Mouse (Mus musculus) lung, adult 2 months (tissue): Measurements from ENCODE around the gene Hamp. TPM values are rescaled to one million over a fixed set of nuclear protein-coding genes. Genes with fewer than 3 reads are reported as not detected.

Experiments
- DNase-seq: peaks from one replicate; pipeline ENCODE4 v3.0.0; 2022
- H3K4me1 ChIP-seq: fragments of 200-500 bp; 2 replicates; pipeline ENCODE4 v1.6.1; 2011; ENCODE audit warnings: low read length; ENCODE audit not compliant: control insufficient read depth, insufficient read depth
- H3K4me3 ChIP-seq: fragments of 200-500 bp; replicated peaks from 2 replicates; pipeline ENCODE3; 2011; ENCODE audit warnings: low read depth, mild to moderate bottlenecking, control low read depth, low read length; ENCODE audit errors: extremely low read depth
- CTCF ChIP-seq: fragments of 200-500 bp; IDR thresholded peaks from 2 replicates; pipeline ENCODE4 v1.5.1; 2011; ENCODE audit warnings: mild to moderate bottlenecking, low read length, control low read depth; ENCODE audit not compliant: insufficient read depth
- POLR2A ChIP-seq: fragments of 200-500 bp; IDR thresholded peaks from 2 replicates; pipeline ENCODE4 v1.6.1; 2011; ENCODE audit warnings: low read depth, mild to moderate bottlenecking, control low read depth, low read length, borderline replicate concordance; ENCODE audit errors: extremely low read depth
- WGBS: fragments of 180-500 bp; shearing (Covaris S2); methylation state at CpG from one replicate; pipeline ENCODE4 v1.1.7; 2018; 5-methylcytosine and 5-hydroxymethylcytosine counted together
- polyA plus RNA-seq: library from polyadenylated mRNA; depleted of rRNA; stranded (reverse); fragments of >200 nt; gene quantifications from 2 replicates; pipeline ENCODE4 v1.2.3, GENCODE M21; 2012; rRNA removed

Gene Hamp
- polyA plus RNA-seq, 1 experiment = 34.5 TPM

GRCm38 (mm10) chr7:30908277-30908991 lies 35.4 kb downstream of the Hamp start:
- peaks cover 2% of the 10 kb centered on the region; the same call in 1 of the 2 replicates for H3K4me1 ChIP-seq
- no peak for TF ChIP-seq CTCF
- no peak for TF ChIP-seq POLR2A
- WGBS = 3% methylated on average over 26 of the region's 26 CpGs
- DNase-seq = peak; percentile 30
- H3K4me3 ChIP-seq = peak overlapping the region; percentile 51

DNA sequence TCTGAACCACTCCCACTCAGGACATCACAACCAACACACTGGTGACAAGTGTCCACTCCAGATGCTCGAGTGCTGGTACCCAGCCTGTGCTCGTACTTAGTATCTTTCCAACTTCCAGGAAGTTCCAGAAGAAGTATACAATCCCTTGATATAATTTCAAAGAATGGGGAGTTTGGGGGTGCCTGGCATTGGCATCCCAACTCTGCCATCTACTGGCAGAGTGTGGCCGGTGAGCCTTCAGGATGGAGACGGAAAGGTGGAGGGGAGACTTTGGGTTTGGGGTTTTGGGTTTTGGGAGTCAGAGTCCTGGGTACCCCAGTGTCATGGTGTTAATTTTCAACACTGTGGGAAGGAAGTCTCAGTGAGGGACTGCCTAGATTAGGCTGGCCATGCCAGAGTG lies 39.8 kb downstream of the Hamp start:
- 27% methylated on average over 4 of the region's 4 CpGs for WGBS
- Histone ChIP-seq H3K4me1 (peaks cover 2% of the 10 kb centered on the region; the same call in 1 of the 2 replicates), H3K4me3 (no peak overlapping the region)
- TF ChIP-seq CTCF (peak; percentile 44; the same call in 1 of the 2 replicates), POLR2A (no peak)
- no peak for DNase-seq

GRCm38 (mm10) chr7:30895217-30895616 lies 48.6 kb downstream of the Hamp start:
- Histone ChIP-seq H3K4me3 (no peak overlapping the region), H3K4me1 (no peaks in the 10 kb centered on the region)
- DNase-seq = no peak
- 73% methylated on average over 3 of the region's 3 CpGs for WGBS
- TF ChIP-seq POLR2A = no peak
- TF ChIP-seq CTCF = no peak

DNA sequence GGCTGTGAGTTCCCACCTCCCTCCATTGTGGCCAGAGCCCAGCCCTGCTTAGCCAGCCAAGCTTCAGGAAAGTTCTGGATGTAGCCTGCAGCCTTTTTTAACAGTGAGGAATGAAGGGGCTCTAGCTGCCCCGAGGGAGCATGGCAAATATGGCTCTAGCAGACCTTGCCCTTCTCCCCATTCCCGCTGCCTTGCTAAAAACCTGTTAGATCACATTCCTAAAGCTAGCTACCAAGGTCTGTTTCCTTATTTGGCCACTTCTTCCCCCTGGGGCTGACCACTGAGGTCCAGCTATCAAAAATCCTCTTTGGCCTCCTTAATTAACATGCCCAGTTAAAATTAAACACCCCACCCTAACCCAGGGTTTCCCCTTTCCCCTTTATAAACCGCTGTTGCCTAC lies 51.3 kb downstream of the Hamp start:
- Histone ChIP-seq H3K4me1 (no peaks in the 10 kb centered on the region), H3K4me3 (no peak overlapping the region)
- no peak for DNase-seq
- WGBS = 33% methylated on average over 3 of the region's 3 CpGs
- TF ChIP-seq CTCF = no peak
- TF ChIP-seq POLR2A = no peak

Other genes with a start within 250 kb of the Hamp start
- gene 2200002J24Rik, start 245.1 kb downstream of the Hamp start, polyA plus RNA-seq = not detected in 2 replicates
- not detected in 2 replicates for gene Atp4a, start 231.8 kb downstream of the Hamp start, polyA plus RNA-seq
- 122 and 154 TPM in 2 replicates for gene Tmem147, start 214.5 kb downstream of the Hamp start, polyA plus RNA-seq
- 0.27 and 0.40 TPM in 2 replicates for gene Gapdhs, start 200.4 kb downstream of the Hamp start, polyA plus RNA-seq
- gene Sbsn, start 192.6 kb downstream of the Hamp start, polyA plus RNA-seq = 3.8 and 60.4 TPM in 2 replicates
- gene Dmkn, start 180.3 kb downstream of the Hamp start, polyA plus RNA-seq = 43.8 and 486 TPM in 2 replicates
- gene Krtdap, start 156.1 kb downstream of the Hamp start, polyA plus RNA-seq = 307 TPM in 1 of 2 replicates, not detected in the other
- gene Ffar2, start 120.3 kb downstream of the Hamp start, polyA plus RNA-seq = 3.0 and 5.2 TPM in 2 replicates
- not detected in 2 replicates for gene Ffar3, start 87.9 kb downstream of the Hamp start, polyA plus RNA-seq
- 0.78 and 1.3 TPM in 2 replicates for gene Ffar1, start 82.5 kb downstream of the Hamp start, polyA plus RNA-seq
- gene Cd22, start 63.7 kb downstream of the Hamp start, polyA plus RNA-seq = 14.4 and 19.3 TPM in 2 replicates
- 3.3 and 3.7 TPM in 2 replicates for gene Mag, start 29.2 kb downstream of the Hamp start, polyA plus RNA-seq
- gene Hamp2, start 19.4 kb downstream of the Hamp start, polyA plus RNA-seq = 0.75 TPM in 1 of 2 replicates, not detected in the other
- 122 and 190 TPM in 2 replicates for gene Usf2, start 12.8 kb upstream of the Hamp start, polyA plus RNA-seq
- gene Lsr, start 29.4 kb upstream of the Hamp start, polyA plus RNA-seq = 93.0 and 116 TPM in 2 replicates
- 5.7 and 7.2 TPM in 2 replicates for gene Fam187b, start 29.8 kb upstream of the Hamp start, polyA plus RNA-seq
- gene Fxyd5, start 98.4 kb upstream of the Hamp start, polyA plus RNA-seq = 156 and 178 TPM in 2 replicates
- 7.5 and 10.6 TPM in 2 replicates for gene Fxyd7, start 107.4 kb upstream of the Hamp start, polyA plus RNA-seq
- 330 and 336 TPM in 2 replicates for gene Fxyd1, start 113.2 kb upstream of the Hamp start, polyA plus RNA-seq
- 6.8 TPM in 2 replicates for gene Lgi4, start 115.3 kb upstream of the Hamp start, polyA plus RNA-seq
- gene Fxyd3, start 132.7 kb upstream of the Hamp start, polyA plus RNA-seq = 16.4 and 43.2 TPM in 2 replicates
- gene Hpn, start 171.3 kb upstream of the Hamp start, polyA plus RNA-seq = 30.1 and 34.5 TPM in 2 replicates
- 26.6 and 43.9 TPM in 2 replicates for gene Scn1b, start 183.0 kb upstream of the Hamp start, polyA plus RNA-seq
- gene Gramd1a, start 211.9 kb upstream of the Hamp start, polyA plus RNA-seq = 103 and 113 TPM in 2 replicates